Mouse (Mus musculus) midbrain, embryonic 13.5 days (tissue): Measurements from ENCODE around the gene Ntng2. TPM values are rescaled to one million over a fixed set of nuclear protein-coding genes. Genes with fewer than 3 reads are reported as not detected.

Source experiments
- ATAC-seq: fragments of 200-750 bp; cut with Nextera tagmentation; 2 replicates; pipeline ENCODE4 v1.8.0; 2017; ENCODE audit warnings: mild to moderate bottlenecking, moderate TSS enrichment, moderate library complexity
- H3K27ac ChIP-seq: fragments of 300-500 bp; sonication (generic); 2 replicates; pipeline ENCODE4 v1.5.1; 2015; ENCODE audit warnings: inconsistent platforms, mild to moderate bottlenecking, moderate library complexity
- H3K27me3 ChIP-seq: fragments of 300-500 bp; sonication (generic); 2 replicates; pipeline ENCODE4 v1.6.1; 2015; ENCODE audit warnings: mild to moderate bottlenecking, inconsistent platforms
- H3K36me3 ChIP-seq: fragments of 300-500 bp; sonication (generic); 2 replicates; pipeline ENCODE4 v1.6.1; 2015; ENCODE audit warnings: mild to moderate bottlenecking, inconsistent platforms
- H3K4me1 ChIP-seq: fragments of 300-500 bp; sonication (generic); replicated peaks from 2 replicates; pipeline ENCODE4 v1.6.1; 2015; ENCODE audit warnings: inconsistent platforms
- H3K4me2 ChIP-seq: fragments of 300-500 bp; sonication (generic); replicated peaks from 2 replicates; pipeline ENCODE4 v1.6.1; 2015; ENCODE audit warnings: moderate library complexity, mild to moderate bottlenecking, inconsistent platforms
- H3K4me3 ChIP-seq: fragments of 300-500 bp; sonication (generic); replicated peaks from 2 replicates; pipeline ENCODE4 v1.5.1; 2015; ENCODE audit warnings: mild to moderate bottlenecking, inconsistent platforms
- H3K9ac ChIP-seq: fragments of 300-500 bp; sonication (generic); replicated peaks from 2 replicates; pipeline ENCODE4 v1.6.1; 2015; ENCODE audit warnings: mild to moderate bottlenecking, inconsistent platforms
- H3K9me3 ChIP-seq: fragments of 300-500 bp; sonication (generic); 2 replicates; pipeline ENCODE4 v1.6.1; 2016; ENCODE audit warnings: mild to moderate bottlenecking, inconsistent platforms
- whole genome bisulfite sequencing: fragments of 180-500 bp; shearing (Covaris S2); methylation state at CpG from one replicate; pipeline ENCODE4 v1.1.7; 2015; 5-methylcytosine and 5-hydroxymethylcytosine counted together
- polyA plus RNA-seq: library from polyadenylated mRNA; unstranded; fragments of >200 nt; fragmentation: Nextera tagmentation; extraction: Ambion mirVana; gene quantifications from 2 replicates; pipeline ENCODE4 v1.2.1, GENCODE M21; 2015

The Ntng2 gene
- polyA plus RNA-seq, 1 experiment from 2014 or later: 15.6 TPM

DNA sequence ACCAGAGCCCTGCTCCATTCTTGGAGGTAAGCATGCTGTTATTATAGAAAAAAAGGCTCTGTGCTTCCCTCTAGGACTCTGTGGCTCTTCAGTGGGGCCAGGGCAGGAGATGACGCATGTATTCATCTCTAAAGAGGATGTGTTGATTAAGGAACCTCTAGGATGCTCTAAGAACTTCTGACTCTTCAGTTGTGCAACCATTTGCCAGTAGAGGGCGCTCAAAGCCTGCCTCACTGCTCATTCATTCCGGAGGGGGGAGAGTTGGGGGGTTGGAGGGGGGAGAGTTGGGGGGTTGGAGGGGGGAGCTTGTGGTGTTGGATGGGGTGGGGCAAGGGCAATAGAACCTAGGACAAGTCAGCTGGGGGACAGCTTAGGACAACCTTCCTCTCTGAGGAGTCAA, 52.9 kb downstream of the Ntng2 start:
- H3K9ac ChIP-seq: no peak overlapping the region
- no peaks in the 10 kb centered on the region for H3K9me3 ChIP-seq
- H3K4me1 ChIP-seq: peaks cover 27% of the 10 kb centered on the region
- H3K27ac ChIP-seq: no peak overlapping the region
- no peak overlapping the region for H3K4me3 ChIP-seq
- peaks cover 42% of the 10 kb centered on the region for H3K27me3 ChIP-seq
- H3K4me2 ChIP-seq: no peak overlapping the region
- no peaks in the 10 kb centered on the region for H3K36me3 ChIP-seq
- ATAC-seq: no peak
- 3% methylated on average over 3 of the region's 3 CpGs for WGBS

DNA sequence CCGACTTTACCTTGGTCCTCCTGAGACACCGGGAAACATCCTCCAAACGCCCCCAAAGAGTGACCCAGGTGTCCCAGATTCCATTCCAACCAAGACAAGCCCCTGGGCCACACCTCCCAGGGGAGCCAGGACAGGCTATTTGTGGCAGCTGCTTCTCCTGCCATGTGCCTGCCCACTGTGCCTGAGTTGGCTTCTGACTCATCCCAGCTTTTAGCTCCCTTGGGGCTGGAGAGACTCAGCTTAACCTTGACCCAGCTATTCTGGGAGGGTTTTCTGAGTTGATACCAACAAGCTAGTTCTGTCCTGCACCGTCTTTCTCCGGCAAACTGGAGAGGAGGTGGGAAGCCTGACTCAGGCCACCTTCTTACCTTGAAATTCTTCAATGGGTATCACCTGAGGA, 54.4 kb downstream of the Ntng2 start:
- Histone ChIP-seq H3K4me1 (peaks cover 39% of the 10 kb centered on the region), H3K9me3 (no peaks in the 10 kb centered on the region), H3K27ac (no peak overlapping the region), H3K27me3 (peaks cover 44% of the 10 kb centered on the region), H3K9ac (no peak overlapping the region), H3K36me3 (no peaks in the 10 kb centered on the region), H3K4me2 (no peak overlapping the region), H3K4me3 (no peak overlapping the region)
- no peak for ATAC-seq
- WGBS: 84% methylated on average over 5 of the region's 5 CpGs

DNA sequence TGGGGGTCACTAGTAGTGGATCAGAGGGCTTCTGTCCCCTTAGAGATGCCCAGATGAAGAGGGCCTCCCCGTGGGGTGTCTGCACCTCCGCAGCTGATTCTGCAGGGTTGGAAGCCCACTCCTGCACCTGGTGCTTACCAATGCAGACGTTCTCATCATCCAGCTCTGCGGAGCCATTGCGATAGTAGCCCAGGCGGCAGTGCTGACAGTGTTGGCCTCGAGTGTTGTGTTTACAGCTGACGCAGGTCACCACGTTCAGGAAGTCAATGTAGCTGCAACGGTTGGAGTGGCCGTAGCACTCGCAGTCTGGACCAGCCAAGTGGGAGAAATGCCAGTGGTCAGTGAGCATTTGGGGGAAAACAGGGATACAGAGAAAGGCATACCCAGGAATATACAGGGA, 56.0 kb downstream of the Ntng2 start:
- Histone ChIP-seq H3K4me1 (peaks cover 32% of the 10 kb centered on the region), H3K36me3 (no peaks in the 10 kb centered on the region), H3K27ac (no peak overlapping the region), H3K4me2 (no peak overlapping the region), H3K27me3 (peaks cover 41% of the 10 kb centered on the region), H3K4me3 (no peak overlapping the region), H3K9ac (no peak overlapping the region), H3K9me3 (no peaks in the 10 kb centered on the region)
- WGBS: 75% methylated on average over 12 of the region's 12 CpGs
- no peak for ATAC-seq

DNA sequence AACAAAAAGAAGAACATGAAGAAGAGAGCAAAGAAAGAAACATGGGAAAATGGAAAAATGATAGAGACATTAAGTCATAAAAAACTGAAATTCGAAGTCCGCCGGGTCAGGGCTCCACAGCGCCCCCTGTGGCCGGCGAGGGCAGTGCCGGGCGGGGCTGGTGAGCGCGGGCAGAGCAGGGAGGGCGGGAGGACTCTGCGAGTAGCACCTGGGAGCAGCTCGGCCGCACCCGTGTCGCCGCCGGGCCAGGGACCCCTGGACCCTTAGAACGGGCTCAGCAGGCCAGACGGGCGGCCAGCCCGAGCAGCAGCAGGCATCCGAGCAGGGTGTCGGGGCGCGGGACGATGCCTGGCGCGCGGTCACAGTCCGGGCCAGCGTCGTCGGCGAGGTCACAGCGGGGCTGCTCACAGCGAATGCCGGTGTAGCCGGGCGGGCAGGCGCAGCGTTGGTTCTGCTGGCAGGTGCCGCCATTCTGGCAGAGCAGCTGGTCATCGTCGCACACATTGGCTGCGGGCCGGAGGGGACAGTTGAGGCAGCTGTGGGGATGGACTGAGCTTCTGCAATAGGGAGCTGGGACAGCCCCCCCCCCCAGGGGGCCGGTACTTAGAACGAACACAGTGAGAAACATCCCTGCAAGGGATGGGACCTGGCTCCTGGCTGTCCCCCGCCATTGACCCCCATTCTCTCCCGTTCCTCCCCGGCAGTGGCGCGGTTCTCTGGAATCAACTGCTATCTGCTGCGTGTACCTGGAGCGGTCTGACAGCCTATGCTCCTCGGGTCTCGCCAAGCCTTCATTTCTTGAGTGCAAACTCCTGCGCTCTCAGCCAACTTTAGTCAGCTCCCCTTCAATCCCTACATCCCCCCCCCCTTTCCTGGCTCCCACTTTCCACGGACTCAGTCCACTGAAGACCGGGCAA, 58.0 kb downstream of the Ntng2 start:
- WGBS: under 1% methylated on average over 61 of the region's 61 CpGs
- H3K4me2 ChIP-seq: peak overlapping the region; percentile 94
- no peak overlapping the region; the same call in 1 of the 2 replicates for H3K27ac ChIP-seq
- H3K36me3 ChIP-seq: no peaks in the 10 kb centered on the region
- H3K27me3 ChIP-seq: peaks cover 41% of the 10 kb centered on the region
- peaks cover 25% of the 10 kb centered on the region for H3K4me1 ChIP-seq
- peak overlapping the region; percentile 66 for H3K9ac ChIP-seq
- H3K4me3 ChIP-seq: peak overlapping the region; percentile 52
- no peaks in the 10 kb centered on the region for H3K9me3 ChIP-seq
- peak; percentile 79 for ATAC-seq

DNA sequence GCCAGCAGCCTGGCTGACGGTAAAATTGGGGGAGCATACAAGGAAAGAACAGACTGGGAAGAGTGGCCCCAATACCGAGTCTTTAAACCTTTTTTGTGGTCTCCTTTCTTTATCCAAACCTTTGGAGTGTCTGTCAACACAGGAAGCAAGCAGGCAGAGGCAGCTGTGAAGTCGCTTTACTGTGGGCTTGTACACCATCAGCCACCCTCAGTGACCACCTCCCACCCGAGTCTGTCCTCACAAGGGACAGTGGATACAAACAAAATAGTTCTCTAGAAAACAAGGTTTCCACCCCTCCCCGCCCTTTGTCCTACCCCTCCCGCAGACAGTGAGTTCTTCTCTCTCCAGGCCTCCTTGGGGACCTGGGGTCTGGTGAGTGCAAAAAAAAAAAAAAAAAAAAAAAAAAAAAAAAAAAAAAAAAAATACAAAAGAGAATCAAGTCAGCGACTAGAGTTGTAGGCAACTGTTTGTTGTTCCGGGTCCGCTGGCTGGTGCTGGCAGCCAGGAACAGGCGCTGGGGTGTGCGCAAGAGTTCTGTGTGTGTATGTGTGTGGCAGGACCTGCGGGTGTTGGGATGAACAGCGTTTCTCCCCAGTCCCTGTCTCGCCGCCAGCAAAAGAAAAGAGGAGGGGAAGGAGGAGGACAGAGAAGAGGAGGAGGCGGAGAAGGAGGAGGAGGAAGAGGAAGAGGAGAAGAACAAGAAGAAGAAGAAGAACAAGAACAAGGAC, 58.8 kb downstream of the Ntng2 start:
- H3K4me2 ChIP-seq: peak overlapping the region; percentile 94
- H3K4me3 ChIP-seq: peak overlapping the region; percentile 52
- H3K27me3 ChIP-seq: peaks cover 40% of the 10 kb centered on the region
- H3K9ac ChIP-seq: peak overlapping the region; percentile 58; the same call in 1 of the 2 replicates
- H3K9me3 ChIP-seq: no peaks in the 10 kb centered on the region
- 11% methylated on average over 16 of the region's 16 CpGs for WGBS
- H3K4me1 ChIP-seq: peaks cover 25% of the 10 kb centered on the region
- peak; percentile 48; the same call in 1 of the 2 replicates for ATAC-seq
- H3K27ac ChIP-seq: no peak overlapping the region
- H3K36me3 ChIP-seq: no peaks in the 10 kb centered on the region

DNA sequence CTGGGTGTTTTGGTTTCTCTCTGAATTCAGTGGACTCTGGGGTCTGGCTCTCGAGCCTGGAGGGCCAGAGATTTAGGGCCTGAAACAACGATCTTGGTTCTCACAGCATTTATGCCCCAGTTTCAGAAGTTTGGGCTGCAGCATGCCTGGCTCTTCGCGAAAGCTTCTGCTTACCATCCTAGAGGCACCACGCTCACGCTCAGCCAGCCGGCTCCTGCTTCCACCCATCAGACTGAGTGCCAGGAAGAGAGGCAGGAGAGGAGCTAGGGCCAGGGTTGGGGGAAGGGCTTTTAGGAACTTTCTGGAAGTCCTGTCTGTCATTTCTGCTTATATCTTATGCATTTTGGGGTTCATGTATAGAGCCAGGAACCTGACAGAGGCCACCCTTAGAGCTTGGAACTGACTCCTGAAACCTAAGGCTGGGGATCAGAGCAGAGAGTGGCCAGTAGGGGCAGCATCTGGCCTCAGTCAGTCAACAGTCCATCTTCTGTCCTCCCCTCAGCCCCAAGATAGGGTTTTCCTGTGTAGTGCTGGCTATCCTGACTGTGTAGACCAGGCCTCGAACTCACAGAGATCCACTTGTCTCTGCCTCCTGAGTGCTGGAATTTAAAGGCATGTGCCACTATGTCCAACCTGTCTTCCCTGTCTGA, 60.1 kb downstream of the Ntng2 start:
- Histone ChIP-seq H3K27me3 (peaks cover 28% of the 10 kb centered on the region), H3K27ac (no peak overlapping the region), H3K4me2 (no peak overlapping the region), H3K9ac (no peak overlapping the region; the same call in 1 of the 2 replicates), H3K9me3 (no peaks in the 10 kb centered on the region), H3K4me3 (no peak overlapping the region), H3K4me1 (peaks cover 25% of the 10 kb centered on the region), H3K36me3 (no peaks in the 10 kb centered on the region)
- no peak for ATAC-seq
- 85% methylated on average over 8 of the region's 8 CpGs for WGBS

DNA sequence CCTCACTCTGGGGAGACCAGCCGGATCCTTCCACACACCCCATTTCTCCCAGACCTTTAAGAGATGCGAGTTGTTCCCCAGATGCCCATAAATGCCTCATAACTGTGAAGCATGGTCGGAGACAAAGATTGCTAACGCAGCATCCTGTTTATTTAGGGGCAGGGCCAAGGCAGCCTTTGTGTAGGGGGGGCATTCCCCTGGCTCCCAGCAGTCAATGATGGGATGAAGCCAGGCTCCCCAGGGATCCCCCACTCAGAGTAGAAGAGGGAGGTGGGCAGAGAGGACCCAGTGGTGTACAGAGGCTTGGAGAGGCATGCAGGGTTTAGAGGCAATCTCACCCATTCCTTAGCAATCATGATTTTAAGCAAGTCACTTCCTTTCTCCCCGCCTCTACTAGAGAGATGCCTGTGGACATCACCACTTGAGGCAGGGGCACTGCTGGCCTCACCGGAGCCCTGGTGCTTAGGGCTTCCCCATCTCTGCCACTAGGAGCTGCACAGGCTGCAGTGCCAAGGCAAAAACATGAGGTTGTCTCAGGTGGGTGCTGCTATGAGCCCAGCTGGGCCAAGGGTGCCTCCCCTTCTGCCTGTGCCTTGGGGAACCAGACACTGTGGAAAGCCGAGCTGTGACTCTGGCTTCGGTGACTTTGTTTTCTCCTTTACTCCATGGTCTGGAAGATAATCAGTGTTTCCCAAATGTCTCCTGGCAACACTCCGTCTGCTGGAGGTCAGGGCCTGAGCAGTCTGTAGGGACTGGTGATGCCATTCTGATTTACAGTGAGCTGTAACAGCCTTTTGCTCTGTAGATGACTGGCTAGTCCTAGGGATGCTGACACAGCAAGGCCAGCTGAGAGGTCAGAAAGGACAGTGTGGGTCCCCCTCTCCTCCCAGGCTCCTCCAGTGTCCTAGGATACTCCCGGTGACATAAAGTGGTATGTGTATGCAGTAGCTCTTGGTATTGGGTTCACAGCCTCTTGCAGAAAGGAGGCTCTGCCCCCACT, 61.3 kb downstream of the Ntng2 start:
- H3K9ac ChIP-seq: no peak overlapping the region
- no peak overlapping the region for H3K4me2 ChIP-seq
- no peak for ATAC-seq
- no peaks in the 10 kb centered on the region for H3K36me3 ChIP-seq
- H3K4me3 ChIP-seq: no peak overlapping the region
- no peak overlapping the region for H3K27ac ChIP-seq
- 74% methylated on average over 10 of the region's 10 CpGs for WGBS
- peaks cover 18% of the 10 kb centered on the region for H3K27me3 ChIP-seq
- H3K4me1 ChIP-seq: peaks cover 25% of the 10 kb centered on the region
- H3K9me3 ChIP-seq: no peaks in the 10 kb centered on the region

DNA sequence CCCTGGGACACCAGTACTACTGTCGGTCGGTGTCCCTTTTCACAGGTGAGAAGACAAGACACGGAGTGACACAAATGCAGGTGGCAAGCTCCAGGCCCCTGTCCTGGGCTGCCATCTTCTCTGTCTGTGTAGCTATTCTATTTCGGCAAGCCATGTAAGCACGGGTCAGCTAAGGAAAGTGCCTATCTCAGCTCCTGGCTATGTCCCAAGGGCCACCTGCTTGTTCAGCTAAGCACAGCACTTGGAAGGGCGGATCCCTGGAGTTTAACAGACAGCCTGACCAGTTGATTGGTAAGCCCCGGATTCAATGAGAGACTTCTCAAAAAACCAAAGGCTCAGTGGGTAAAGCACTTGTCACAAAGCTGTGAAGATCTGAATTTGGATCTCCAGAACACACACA, 62.4 kb downstream of the Ntng2 start:
- 85% methylated on average over 7 of the region's 7 CpGs for WGBS
- no peak for ATAC-seq
- H3K4me2 ChIP-seq: no peak overlapping the region
- no peak overlapping the region for H3K4me3 ChIP-seq
- no peaks in the 10 kb centered on the region for H3K36me3 ChIP-seq
- peaks cover 25% of the 10 kb centered on the region for H3K4me1 ChIP-seq
- no peak overlapping the region for H3K9ac ChIP-seq
- peaks cover 6% of the 10 kb centered on the region for H3K27me3 ChIP-seq
- no peaks in the 10 kb centered on the region for H3K9me3 ChIP-seq
- no peak overlapping the region for H3K27ac ChIP-seq

DNA sequence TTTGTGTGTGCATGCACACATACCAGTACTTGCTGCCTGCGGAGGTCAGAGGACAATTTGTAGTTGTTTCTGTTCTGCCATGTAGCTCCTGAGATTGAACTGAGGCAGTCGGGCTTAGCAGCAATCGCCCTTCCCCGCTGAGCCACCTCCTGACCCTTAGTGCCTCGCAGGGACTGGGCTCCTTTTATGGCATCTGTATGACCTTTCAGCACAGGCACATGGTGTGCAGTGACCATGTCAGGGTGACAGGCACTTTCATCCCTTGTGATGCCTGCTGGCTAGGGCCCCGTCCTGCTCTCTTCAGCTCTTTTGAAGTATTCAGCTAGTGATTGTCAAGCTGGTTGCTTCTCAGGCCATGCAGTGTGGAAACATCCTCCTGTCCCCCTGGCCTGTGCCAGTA, 66.6 kb downstream of the Ntng2 start:
- no peak for ATAC-seq
- H3K4me3 ChIP-seq: no peak overlapping the region
- H3K27ac ChIP-seq: no peak overlapping the region
- no peaks in the 10 kb centered on the region for H3K27me3 ChIP-seq
- peaks cover under 1% of the 10 kb centered on the region; the same call in 1 of the 2 replicates for H3K4me1 ChIP-seq
- H3K4me2 ChIP-seq: no peak overlapping the region
- 40% methylated on average over 6 of the region's 6 CpGs for WGBS
- no peak overlapping the region for H3K9ac ChIP-seq
- H3K36me3 ChIP-seq: peaks cover 13% of the 10 kb centered on the region
- H3K9me3 ChIP-seq: no peaks in the 10 kb centered on the region

DNA sequence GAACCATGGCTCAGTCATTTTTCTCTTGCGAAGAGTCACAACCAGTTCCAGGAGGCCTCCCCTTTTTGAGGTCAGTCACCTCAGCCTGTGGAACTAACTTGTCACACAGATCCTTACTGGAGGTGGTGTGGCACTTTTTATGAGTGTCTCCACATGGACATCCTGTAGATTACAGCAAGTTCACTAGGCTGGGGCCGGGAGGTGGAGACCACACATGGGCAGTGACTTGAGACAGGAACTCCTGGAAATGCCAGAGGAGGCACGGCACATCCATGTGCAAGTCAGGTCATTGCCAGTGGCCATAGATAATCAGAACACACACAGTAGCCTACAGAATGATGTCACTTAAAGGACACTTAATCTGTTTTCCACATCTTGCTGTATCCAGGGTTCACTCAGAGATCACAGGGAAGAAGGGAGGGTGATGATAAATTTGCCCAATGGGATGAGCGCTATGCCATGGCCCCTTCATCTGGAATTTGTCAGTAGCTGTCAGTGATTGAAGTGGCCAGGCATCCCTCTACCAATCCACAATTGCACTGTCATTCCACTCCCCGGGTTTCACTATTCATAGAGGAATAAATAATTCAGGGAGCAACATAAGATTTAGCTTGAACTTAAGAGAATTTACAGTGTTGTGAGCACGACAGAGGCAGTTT, 69.4 kb downstream of the Ntng2 start:
- Histone ChIP-seq H3K27me3 (no peaks in the 10 kb centered on the region), H3K27ac (no peak overlapping the region), H3K4me2 (no peak overlapping the region), H3K4me1 (no peaks in the 10 kb centered on the region), H3K9me3 (no peaks in the 10 kb centered on the region), H3K9ac (no peak overlapping the region), H3K4me3 (no peak overlapping the region), H3K36me3 (peaks cover 41% of the 10 kb centered on the region)
- ATAC-seq: no peak
- 81% methylated on average over 6 of the region's 6 CpGs for WGBS

DNA sequence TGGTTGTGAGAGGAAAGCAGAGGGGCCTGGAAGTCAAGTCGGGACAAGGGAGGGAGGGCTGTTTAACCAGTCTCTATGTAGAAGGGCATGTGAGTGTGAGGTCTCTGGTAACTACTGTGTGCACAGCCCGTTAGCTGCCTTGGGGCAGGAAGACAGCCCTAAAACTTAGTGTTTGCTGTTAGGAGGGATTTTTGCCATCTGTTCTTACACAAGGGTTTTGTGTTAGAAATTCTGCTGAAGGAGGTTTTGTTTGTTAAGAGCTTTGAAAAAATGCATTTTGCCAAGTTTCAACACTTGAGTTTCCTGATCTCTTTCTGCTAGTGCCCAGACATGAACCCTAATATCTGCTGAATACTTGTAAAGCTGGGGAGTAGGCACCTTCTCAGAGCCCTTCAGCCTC, 71.7 kb downstream of the Ntng2 start:
- H3K36me3 ChIP-seq: peaks cover 62% of the 10 kb centered on the region
- no peak for ATAC-seq
- H3K4me2 ChIP-seq: no peak overlapping the region
- no peak overlapping the region for H3K9ac ChIP-seq
- 89% methylated on average over 2 of the region's 2 CpGs for WGBS
- no peak overlapping the region for H3K4me3 ChIP-seq
- H3K9me3 ChIP-seq: no peaks in the 10 kb centered on the region
- no peaks in the 10 kb centered on the region for H3K27me3 ChIP-seq
- H3K27ac ChIP-seq: no peak overlapping the region
- H3K4me1 ChIP-seq: no peaks in the 10 kb centered on the region
